Mouse (Mus musculus) left cerebral cortex, adult 8-10 months (tissue): ENCODE measurements around the gene Gm10024. TPM values are rescaled to one million over a fixed set of nuclear protein-coding genes. Genes with fewer than 3 reads are reported as not detected.
"Not testable (repeated sequence)": the region's sequence is repeated elsewhere in the genome, so short reads cannot be mapped to it uniquely, and the experiment has no call there.

Experiments
- DNase-seq, 2 experiments: peaks; one replicate each; pipeline ENCODE4 v3.0.0; 2022; ENCODE audit warnings: low spot score in 2 of 2
- total RNA-seq, 4 experiments: library from RNA; stranded (reverse); gene quantifications; 2 replicates each; pipeline ENCODE4 v1.2.4; 2022

The Gm10024 gene
- total RNA-seq, 4 experiments from 2014 or later: not detected

- no peak for DNase-seq
Observed at GRCm38 (mm10) chr10:77729241-77729640, 18.0 kb downstream of the Gm10024 start.

DNA sequence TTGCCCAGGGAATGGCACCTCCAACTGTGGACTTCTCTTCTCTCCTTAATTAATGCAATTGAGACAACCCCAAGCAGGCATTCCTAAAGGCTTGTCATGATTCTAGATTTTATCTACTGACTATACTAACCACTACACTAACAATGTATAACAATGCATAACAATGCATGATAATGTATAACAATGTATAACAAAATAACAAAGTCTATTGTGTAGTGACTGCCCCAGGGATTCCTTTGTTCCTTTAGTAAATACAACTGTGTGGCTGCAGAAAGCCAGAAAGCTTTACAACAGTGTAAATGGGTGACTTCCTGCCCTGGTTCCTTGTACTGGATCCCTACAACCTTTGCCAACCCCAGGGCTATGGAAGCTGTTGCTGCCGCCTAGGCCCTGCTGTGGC is 24.7 kb downstream of the Gm10024 start:
- DNase-seq: no peak

GRCm38 (mm10) chr10:77738929-77739328 is 27.7 kb downstream of the Gm10024 start:
- DNase-seq: no peak

DNA sequence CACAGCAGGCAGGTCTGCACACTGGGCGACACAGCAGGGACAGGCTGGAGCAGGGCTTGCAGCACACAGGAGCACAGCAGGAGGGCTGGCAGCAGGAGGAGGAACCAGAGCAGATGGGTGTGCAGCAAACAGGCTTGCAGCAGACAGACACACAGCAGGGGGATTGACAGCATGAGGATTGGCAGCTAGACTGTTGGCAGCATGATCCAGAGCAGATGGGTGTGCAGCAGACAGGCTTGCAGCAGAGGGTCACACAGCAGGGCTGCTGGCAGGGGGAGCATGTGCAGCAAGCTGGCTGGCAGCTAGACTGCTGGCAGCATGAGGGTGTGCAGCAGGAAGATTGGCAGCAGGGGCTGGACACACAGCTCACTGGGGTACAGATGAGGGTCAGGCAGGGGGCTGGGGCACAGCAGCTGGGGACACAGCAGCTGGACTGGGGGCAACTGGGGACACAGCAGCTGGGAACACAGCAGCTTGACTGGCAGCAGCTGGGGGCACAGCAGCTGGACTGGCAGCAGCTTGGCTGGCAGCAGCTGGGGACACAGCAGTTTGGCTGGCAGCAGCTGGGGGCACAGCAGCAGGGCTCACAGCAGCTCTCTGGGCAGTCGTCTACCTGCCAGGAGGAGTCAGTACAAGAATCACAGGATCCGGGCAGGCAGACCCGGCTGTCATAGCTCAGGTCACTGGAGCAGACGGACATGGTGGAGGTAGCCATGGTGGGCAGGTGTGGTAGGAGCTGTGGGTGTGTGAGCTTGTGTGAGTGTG is 30.8 kb downstream of the Gm10024 start, which contains the start of gene Gm18596:
TSS of gene Gm18596 (minus strand) at position 715 of the 765 bp plus-strand sequence.
- DNase-seq: not testable (repeated sequence)

GRCm38 (mm10) chr10:77750686-77751085 is 39.4 kb downstream of the Gm10024 start:
- not testable (repeated sequence) for DNase-seq

DNA sequence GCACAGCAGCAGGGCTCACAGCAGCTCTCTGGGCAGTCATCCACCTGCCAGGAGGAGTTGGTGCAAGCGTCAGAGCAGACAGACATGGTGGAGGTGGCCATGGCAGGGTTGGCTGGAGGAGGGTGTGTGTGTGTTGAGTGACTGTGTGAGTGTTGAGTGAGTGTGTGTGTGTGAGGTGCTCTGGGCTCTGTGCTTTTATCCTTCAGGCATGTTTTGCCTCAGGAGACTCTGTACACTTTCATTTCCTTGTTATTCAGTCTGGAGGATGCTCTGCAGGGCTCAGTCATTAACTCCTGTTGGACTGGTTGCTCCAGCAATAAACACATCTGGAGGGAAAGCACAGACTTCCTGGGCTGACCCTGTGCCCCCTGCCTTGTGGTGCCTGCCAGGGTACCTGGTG is 40.0 kb downstream of the Gm10024 start, which contains the start of gene Gm9736:
TSS of gene Gm9736 (minus strand) at position 101 of the 400 bp plus-strand sequence.
- not testable (repeated sequence) for DNase-seq

DNA sequence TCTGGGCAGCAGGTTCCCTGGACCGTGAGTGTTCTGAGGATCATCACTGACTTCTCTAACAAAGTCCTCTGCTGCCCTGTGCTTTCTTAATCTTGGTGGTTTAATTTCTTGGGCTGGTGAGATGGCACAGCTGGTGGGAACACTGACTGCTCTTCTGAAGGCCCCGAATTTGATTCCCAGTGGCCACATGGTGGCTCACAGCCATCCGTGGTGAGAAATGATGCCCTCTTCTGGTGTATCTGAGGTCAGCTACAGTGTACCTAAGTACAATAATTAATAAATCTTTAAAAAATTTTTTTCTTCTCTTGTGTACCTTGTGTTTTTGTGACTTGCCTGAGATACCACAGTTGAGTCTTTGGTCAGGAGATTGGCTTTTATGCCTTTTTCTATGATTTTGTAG is 41.1 kb downstream of the Gm10024 start:
- DNase-seq: not testable (repeated sequence)

- no peak for DNase-seq
Observed at GRCm38 (mm10) chr10:77753448-77753847, 42.2 kb downstream of the Gm10024 start.

GRCm38 (mm10) chr10:77759582-77759981 is 48.3 kb downstream of the Gm10024 start, which contains the start of gene Gm3233:
TSS of gene Gm3233 (minus strand) at chr10:77759682.
- DNase-seq: not testable (repeated sequence)

Other genes starting within 250 kb of the Gm10024 start
- 10 to 100 TPM; 26.6 to 32.7 (median 29.5) TPM for gene Fam207a, start 195.7 kb upstream of the Gm10024 start, total RNA-seq
- gene Itgb2, start 181.2 kb upstream of the Gm10024 start, total RNA-seq: 10 to 100 TPM in 2 of 4 experiments, 1 to 10 TPM in 2; 3.8 to 20.4 (median 8.9) TPM
- gene Pttg1ip, start 129.7 kb upstream of the Gm10024 start, total RNA-seq: 10 to 100 TPM; 80.9 to 92.5 (median 89.4) TPM
- gene Sumo3, start 105.4 kb upstream of the Gm10024 start, total RNA-seq: 100 to 1,000 TPM; 172 to 216 (median 192) TPM
- 10 to 100 TPM; 17.1 to 31.9 (median 23.8) TPM for gene Gm49325, start 105.3 kb upstream of the Gm10024 start, total RNA-seq
- 10 to 100 TPM; 44.8 to 51.1 (median 49.0) TPM for gene Ube2g2, start 89.2 kb upstream of the Gm10024 start, total RNA-seq
- gene Tspear, start 24.9 kb upstream of the Gm10024 start, total RNA-seq: 1 to 10 TPM in 1 of 4 experiments, under 1 TPM in 3; 0.35 to 1.1 (median 0.74) TPM
- gene Gm19402, start 20.7 kb upstream of the Gm10024 start, total RNA-seq: not detected
- not detected for gene Gm9508, start 14.2 kb upstream of the Gm10024 start, total RNA-seq
- gene Gm10272, start 4.8 kb upstream of the Gm10024 start, total RNA-seq: not detected
- gene Gm10142, start 4.3 kb downstream of the Gm10024 start, total RNA-seq: not detected
- gene Krtap12-1, start 9.1 kb downstream of the Gm10024 start, total RNA-seq: not detected
- gene Gm10100, start 15.0 kb downstream of the Gm10024 start, total RNA-seq: not detected
- gene Gm18596, start 31.2 kb downstream of the Gm10024 start, total RNA-seq: not detected
- gene Gm9736, start 39.9 kb downstream of the Gm10024 start, total RNA-seq: not detected
- gene Gm3233, start 48.2 kb downstream of the Gm10024 start, total RNA-seq: not detected
- not detected for gene Gm3238, start 59.9 kb downstream of the Gm10024 start, total RNA-seq
- gene Gm7138, start 65.5 kb downstream of the Gm10024 start, total RNA-seq: not detected
- not detected for gene Gm3250, start 71.1 kb downstream of the Gm10024 start, total RNA-seq
- gene Gm7137, start 76.7 kb downstream of the Gm10024 start, total RNA-seq: not detected
- not detected for gene Gm9639, start 83.6 kb downstream of the Gm10024 start, total RNA-seq
- not detected for gene Gm19668, start 87.7 kb downstream of the Gm10024 start, total RNA-seq
- gene Gm9507, start 100.4 kb downstream of the Gm10024 start, total RNA-seq: not detected
- not detected for gene Gm2696, start 103.2 kb downstream of the Gm10024 start, total RNA-seq
- not detected for gene Krtap10-4, start 115.6 kb downstream of the Gm10024 start, total RNA-seq
- not detected for gene Krtap10-10, start 124.5 kb downstream of the Gm10024 start, total RNA-seq
- not detected for gene Gm36176, start 135.3 kb downstream of the Gm10024 start, total RNA-seq
- not detected for gene Gm10318, start 141.4 kb downstream of the Gm10024 start, total RNA-seq
- gene Gm3285, start 150.5 kb downstream of the Gm10024 start, total RNA-seq: not detected
- gene Lrrc3, start 191.1 kb downstream of the Gm10024 start, total RNA-seq: 10 to 100 TPM in 3 of 4 experiments, 1 to 10 TPM in 1; 9.3 to 10.8 (median 10.4) TPM